Mouse (Mus musculus): ENCODE results near the gene Dgkk.
"Not testable (repeated sequence)": the region's sequence is repeated elsewhere in the genome, so short reads cannot be mapped to it uniquely, and the experiment has no call there.

- TF ChIP-seq CTCF, POLR2A (IDR thresholded peaks at IDR 0.05; ENCODE audit: extremely low read depth, insufficient read depth, low read length): not testable (repeated sequence)
Measured at GRCm38 (mm10) chrX:6983916-6984315, 204.8 kb downstream of the Dgkk start.
